Mouse (Mus musculus) C2C12 (cell line): ENCODE results near the gene Eef1akmt3. TPM values are rescaled to one million over a fixed set of nuclear protein-coding genes. Genes with fewer than 3 reads are reported as not detected.
A peak's percentile ranks its signal among the peaks of the same experiment; 100 is the strongest.

ENCODE experiments used
- H3K27me3 ChIP-seq: one replicate; pipeline ENCODE4 v1.6.1; 2011; ENCODE audit not compliant: control insufficient read depth, insufficient read depth, insufficient read length
- H3K36me3 ChIP-seq: one replicate; pipeline ENCODE4 v1.6.1; 2011; ENCODE audit not compliant: control insufficient read depth, insufficient read depth
- H3K4me3 ChIP-seq: one replicate; pipeline ENCODE4 v1.5.1; 2011; ENCODE audit warnings: mild to moderate bottlenecking, control low read depth; ENCODE audit not compliant: poor library complexity, insufficient read depth, severe bottlenecking
- H3K79me2 ChIP-seq: one replicate; pipeline ENCODE4 v1.6.1; 2011; ENCODE audit not compliant: control insufficient read depth, insufficient read depth
- H3K79me3 ChIP-seq: one replicate; pipeline ENCODE4 v1.6.1; 2011; ENCODE audit warnings: low read depth, control low read depth
- H3ac ChIP-seq: one replicate; pipeline ENCODE3; 2011; ENCODE audit warnings: low read depth; ENCODE audit not compliant: control insufficient read depth, insufficient read length
- CEBPB ChIP-seq: IDR thresholded peaks from one replicate; pipeline ENCODE4 v1.6.1; 2011; ENCODE audit warnings: low read depth, mild to moderate bottlenecking, control low read depth, moderate library complexity
- CTCF ChIP-seq: IDR thresholded peaks from one replicate; pipeline ENCODE4 v1.5.1; 2011; ENCODE audit not compliant: control insufficient read depth, insufficient read depth, insufficient read length
- FOSL1 ChIP-seq: IDR thresholded peaks from one replicate; pipeline ENCODE4 v1.8.0; 2011; ENCODE audit warnings: mild to moderate bottlenecking, low read length; ENCODE audit not compliant: poor library complexity, insufficient read depth, severe bottlenecking
- MAX ChIP-seq: IDR thresholded peaks from one replicate; pipeline ENCODE4 v1.6.1; 2011; ENCODE audit warnings: mild to moderate bottlenecking, control low read depth
- MYOD1 ChIP-seq: IDR thresholded peaks from one replicate; pipeline ENCODE4 v1.6.1; 2011; ENCODE audit warnings: low read depth; ENCODE audit not compliant: control insufficient read depth, insufficient read length
- MYOG ChIP-seq: IDR thresholded peaks from one replicate; pipeline ENCODE4 v1.6.1; 2011; ENCODE audit not compliant: control insufficient read depth, insufficient read length; ENCODE audit errors: extremely low read depth
- USF1 ChIP-seq: IDR thresholded peaks from one replicate; pipeline ENCODE4 v1.6.1; 2011; ENCODE audit warnings: low read depth, mild to moderate bottlenecking, control low read depth, moderate library complexity
- microRNA-seq: library from miRNA; unstranded; fragments of <30 nt; microRNA quantifications from one replicate; pipeline ENCODE4, GENCODE M21; 2019; ENCODE audit warnings: borderline microRNAs expressed
- polyA plus RNA-seq: library from polyadenylated mRNA; unstranded; fragments of >200 nt; fragmentation: generic; extraction: Trizol; gene quantifications from one replicate; pipeline ENCODE4 v1.2.1, GENCODE M21; 2012; ENCODE audit warnings: missing spikeins

The Eef1akmt3 gene
- polyA plus RNA-seq, 1 experiment, result 0.22 TPM

DNA sequence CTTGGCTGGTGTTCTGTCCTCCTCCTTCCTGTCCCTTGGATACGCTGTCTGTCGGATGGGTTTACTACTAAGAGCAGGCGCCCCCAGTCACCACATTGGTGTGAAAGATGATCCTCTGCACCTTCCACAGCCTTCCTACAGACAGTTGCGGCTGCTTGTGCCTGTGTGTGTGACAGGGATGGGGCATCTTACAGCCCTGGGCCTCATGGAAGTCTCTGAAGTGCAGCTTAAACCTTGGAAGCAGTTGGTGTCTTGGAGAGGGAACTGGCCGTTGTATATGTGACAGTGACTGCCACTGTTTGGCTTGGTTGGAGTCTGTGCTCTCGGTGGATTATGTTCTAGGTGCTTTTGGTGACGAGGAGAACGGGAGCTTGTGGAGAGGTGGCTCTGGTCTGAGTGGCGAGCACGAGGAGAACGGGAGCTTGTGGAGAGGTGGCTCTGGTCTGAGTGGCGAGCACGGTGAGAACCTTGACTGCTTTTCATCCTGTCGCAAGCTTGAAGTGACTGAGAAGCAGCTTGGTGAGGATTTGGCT is 58.1 kb downstream of the Eef1akmt3 start:
- Histone ChIP-seq H3K36me3 (peaks cover 13% of the 10 kb centered on the region), H3K4me3 (no peak overlapping the region), H3ac (no peak overlapping the region), H3K79me3 (peaks cover 81% of the 10 kb centered on the region), H3K27me3 (no peaks in the 10 kb centered on the region), H3K79me2 (peaks cover 92% of the 10 kb centered on the region)
- TF ChIP-seq CTCF (no peak), USF1 (no peak), MAX (no peak), CEBPB (no peak), MYOG (no peak), FOSL1 (no peak), MYOD1 (no peak)

DNA sequence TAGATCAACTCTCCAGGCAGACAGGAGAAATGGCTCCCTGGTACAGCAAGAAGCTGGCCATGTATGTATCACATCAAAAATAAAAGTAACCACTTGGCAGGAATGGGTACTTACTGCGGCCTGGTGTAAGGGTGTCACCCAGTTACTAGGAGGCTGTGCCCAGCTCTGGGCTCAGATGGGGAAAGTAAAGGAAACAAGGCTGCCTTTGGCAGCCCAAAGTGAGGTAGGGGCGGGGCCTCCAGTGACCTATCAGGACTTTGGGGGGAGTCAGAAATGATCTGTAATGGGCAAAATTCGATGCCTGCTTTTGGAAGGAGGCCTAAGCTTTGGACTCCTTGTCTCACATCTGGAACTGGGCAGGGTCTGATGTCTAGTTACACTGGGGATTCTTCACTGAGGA is 59.6 kb downstream of the Eef1akmt3 start:
- Histone ChIP-seq H3ac (no peak overlapping the region), H3K79me3 (peaks cover 69% of the 10 kb centered on the region), H3K27me3 (no peaks in the 10 kb centered on the region), H3K36me3 (peaks cover 13% of the 10 kb centered on the region), H3K4me3 (no peak overlapping the region), H3K79me2 (peaks cover 77% of the 10 kb centered on the region)
- TF ChIP-seq MAX (no peak), MYOD1 (no peak), CEBPB (no peak), MYOG (no peak), FOSL1 (no peak), USF1 (no peak), CTCF (no peak)

Small RNA genes within 50 kb of the gene (microRNA-seq; reads per million reads assigned to microRNA genes)
- gene Mir26a-2 (151 reads per million, percentile 76 among the genes with 10 or more reads in this experiment), gene Mir546 (not detected)

Other genes starting within 250 kb of the Eef1akmt3 start
- gene Atp23, start 140.2 kb downstream of the Eef1akmt3 start, polyA plus RNA-seq, result 13.4 TPM
- gene Ctdsp2, start 62.8 kb downstream of the Eef1akmt3 start, polyA plus RNA-seq, result 57.5 TPM
- 0.13 TPM for gene Avil, start 40.8 kb downstream of the Eef1akmt3 start, polyA plus RNA-seq
- 66.0 TPM for gene Tsfm, start 10.7 kb downstream of the Eef1akmt3 start, polyA plus RNA-seq
- gene Mettl1, start 99 bp downstream of the Eef1akmt3 start, polyA plus RNA-seq, result 31.3 TPM
- gene Cyp27b1, start 6.7 kb upstream of the Eef1akmt3 start, polyA plus RNA-seq, result 0.20 TPM
- 3.0 TPM for gene March9, start 18.7 kb upstream of the Eef1akmt3 start, polyA plus RNA-seq
- gene Cdk4, start 22.0 kb upstream of the Eef1akmt3 start, polyA plus RNA-seq, result 714 TPM
- 118 TPM for gene Tspan31, start 28.8 kb upstream of the Eef1akmt3 start, polyA plus RNA-seq
- 3.2 TPM for gene Agap2, start 33.8 kb upstream of the Eef1akmt3 start, polyA plus RNA-seq
- 35.6 TPM for gene Os9, start 79.6 kb upstream of the Eef1akmt3 start, polyA plus RNA-seq
- gene B4galnt1, start 123.7 kb upstream of the Eef1akmt3 start, polyA plus RNA-seq, result 23.8 TPM
- 2.9 TPM for gene Slc26a10, start 139.1 kb upstream of the Eef1akmt3 start, polyA plus RNA-seq
- gene Arhgef25, start 148.6 kb upstream of the Eef1akmt3 start, polyA plus RNA-seq, result 31.8 TPM
- gene Dtx3, start 154.2 kb upstream of the Eef1akmt3 start, polyA plus RNA-seq, result 24.4 TPM
- gene Pip4k2c, start 170.1 kb upstream of the Eef1akmt3 start, polyA plus RNA-seq, result 25.8 TPM
- gene Kif5a, start 221.8 kb upstream of the Eef1akmt3 start, polyA plus RNA-seq, result 0.29 TPM
- gene Dctn2, start 224.9 kb upstream of the Eef1akmt3 start, polyA plus RNA-seq, result 170 TPM
- gene Mbd6, start 247.5 kb upstream of the Eef1akmt3 start, polyA plus RNA-seq, result 15.2 TPM